Mouse (Mus musculus) testis, adult 10 weeks (tissue): ENCODE data around the gene Gm12666. TPM values are rescaled to one million over a fixed set of nuclear protein-coding genes. Genes with fewer than 3 reads are reported as not detected.

Source experiments
- polyA plus RNA-seq: library from polyadenylated mRNA; stranded (reverse); fragments of 350-450 nt; fragmentation: Illumina TruSeq; extraction: RNeasy Lipid Tissue Mini Kit (QIAGEN cat#74804); gene quantifications from one replicate; pipeline ENCODE4 v1.2.3, GENCODE M21; 2014; ENCODE audit warnings: low read depth, low replicate concordance

Gm12666 gene
- polyA plus RNA-seq: 0.32 TPM

GRCm38 (mm10) chr4:92191649-92192048 is at the start of gene Gm12666:
Gm12666 (minus strand) TSS chr4:92191749.

GRCm38 (mm10) chr4:92147134-92147533 is 44.4 kb downstream of the Gm12666 start, which contains the start of gene Izumo3:
Izumo3 (minus strand) TSS chr4:92147234.

Other genes starting within 250 kb of the Gm12666 start
- gene Izumo3, start 44.5 kb downstream of the Gm12666 start, polyA plus RNA-seq: 438 TPM